Mouse (Mus musculus): Measurements from ENCODE around the gene Galnt18.

DNA sequence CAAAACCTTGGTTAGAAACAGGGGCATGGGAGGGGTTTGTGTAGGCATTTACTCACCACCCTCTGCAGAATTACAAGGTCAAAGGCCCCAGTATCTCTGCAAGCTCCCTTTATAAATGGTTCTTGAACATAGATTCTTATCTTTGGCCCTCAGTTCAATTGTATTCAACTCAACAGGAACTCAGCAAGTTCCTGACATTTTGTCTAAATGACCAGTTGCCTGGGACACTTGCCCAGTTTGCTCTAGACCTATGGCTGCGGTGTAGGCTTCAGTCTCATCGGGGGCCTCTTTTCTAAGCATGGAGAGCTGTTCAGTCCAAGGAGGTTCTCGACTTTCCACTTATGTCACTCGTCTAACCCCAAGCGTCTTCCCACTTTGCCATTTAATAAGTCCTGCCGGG, 1.5 kb upstream of the Galnt18 start:
- no peak for TF ChIP-seq CTCF (IDR thresholded peaks at IDR 0.05; ENCODE audit: extremely low read depth, insufficient read depth, insufficient read length, insufficient replicate concordance)
- no peak for TF ChIP-seq POLR2A (IDR thresholded peaks at IDR 0.05; ENCODE audit: low read depth, low read length)

Measured in spleen, adult 2 months (tissue).